Mouse (Mus musculus): ENCODE results near the gene Dthd1.
A peak's percentile ranks its signal among the peaks of the same experiment; 100 is the strongest.

The Dthd1 gene

GRCm38 (mm10) chr5:62867003-62867402 lies 53.4 kb downstream of the Dthd1 start:
- no peak for DNase-seq

- DNase-seq, result no peak
Measured at GRCm38 (mm10) chr5:62879530-62879929, 65.9 kb downstream of the Dthd1 start.

- DNase-seq, result peak; percentile 33
Measured at GRCm38 (mm10) chr5:62895326-62895725, 81.7 kb downstream of the Dthd1 start.

GRCm38 (mm10) chr5:62906954-62907353 lies 93.3 kb downstream of the Dthd1 start:
- no peak for DNase-seq

GRCm38 (mm10) chr5:62909074-62909473 lies 95.5 kb downstream of the Dthd1 start:
- no peak for DNase-seq

- no peak for DNase-seq
Measured at GRCm38 (mm10) chr5:62924616-62925015, 111.0 kb downstream of the Dthd1 start.

All from layer of hippocampus, adult 9-11 months (tissue).